Mouse (Mus musculus) ES-E14 (cell line): Measurements from ENCODE around the gene Rpusd3. TPM values are rescaled to one million over a fixed set of nuclear protein-coding genes. Genes with fewer than 3 reads are reported as not detected.

Experiments used
- DNase-seq: peaks from one replicate; pipeline ENCODE4 v3.0.0-alpha.2; 2013; ENCODE audit warnings: low read depth, low spot score
- H3K27ac ChIP-seq: 2 replicates; pipeline ENCODE4 v1.5.1; 2012; ENCODE audit warnings: low read depth, mild to moderate bottlenecking, low read length, moderate library complexity, mixed read lengths; ENCODE audit not compliant: poor library complexity, insufficient read depth, severe bottlenecking
- H3K36me3 ChIP-seq: 2 replicates; pipeline ENCODE4 v1.6.1; 2012; ENCODE audit warnings: mild to moderate bottlenecking, low read length, moderate library complexity, mixed read lengths; ENCODE audit not compliant: control insufficient read depth, poor library complexity, insufficient read depth, severe bottlenecking
- H3K4me1 ChIP-seq, 2 experiments: fragments of 150-350 bp in 1 of 2; sonication (generic) in 1 of 2; 2 replicates each; pipeline ENCODE4 v1.6.1; 2012; ENCODE audit warnings: low read length in 2 of 2, mild to moderate bottlenecking in 1 of 2, mixed read lengths in 1 of 2; ENCODE audit not compliant: control insufficient read depth in 2 of 2, insufficient read depth in 2 of 2, poor library complexity in 1 of 2
- H3K4me3 ChIP-seq, 2 experiments: fragments of 150-350 bp in 1 of 2; sonication (generic) in 1 of 2; 2 replicates each; pipeline ENCODE4 v1.5.1; 2012; ENCODE audit warnings: low read length in 2 of 2, low read depth in 1 of 2, mild to moderate bottlenecking in 1 of 2, mixed read lengths in 1 of 2; ENCODE audit not compliant: insufficient read depth in 1 of 2, poor library complexity in 1 of 2, severe bottlenecking in 1 of 2
- H3K9ac ChIP-seq: 2 replicates; pipeline ENCODE4 v1.6.1; 2012; ENCODE audit warnings: low read depth, mild to moderate bottlenecking, low read length, mixed read lengths; ENCODE audit not compliant: poor library complexity, insufficient read depth, severe bottlenecking
- H3K9me3 ChIP-seq: fragments of 150-350 bp; sonication (generic); 2 replicates; pipeline ENCODE4 v1.6.1; 2012; ENCODE audit warnings: low read depth, mild to moderate bottlenecking, low read length; ENCODE audit not compliant: control insufficient read depth, insufficient read depth
- CHD2 ChIP-seq: IDR thresholded peaks from 2 replicates; pipeline ENCODE4 v1.6.1; 2014; ENCODE audit warnings: mild to moderate bottlenecking, low read depth, low read length, inconsistent platforms
- HCFC1 ChIP-seq: IDR thresholded peaks from 2 replicates; pipeline ENCODE4 v1.6.1; 2012; ENCODE audit warnings: low read length, inconsistent platforms, borderline replicate concordance; ENCODE audit not compliant: insufficient read depth
- MAFK ChIP-seq: IDR thresholded peaks from 2 replicates; pipeline ENCODE4 v1.6.1; 2014; ENCODE audit warnings: mild to moderate bottlenecking, low read depth, low read length, inconsistent platforms; ENCODE audit not compliant: insufficient read depth
- ZC3H11A ChIP-seq: IDR thresholded peaks from 2 replicates; pipeline ENCODE4 v1.6.1; 2012; ENCODE audit warnings: low read depth, mild to moderate bottlenecking, inconsistent platforms, low read length, borderline replicate concordance
- ZNF384 ChIP-seq: IDR thresholded peaks from 2 replicates; pipeline ENCODE4 v1.6.1; 2012; ENCODE audit warnings: low read depth, low read length, inconsistent platforms
- in situ Hi-C, 2 experiments: fragments of 600-800 bp; cut with MboI; formaldehyde crosslinking; loops; one replicate each; pipeline ENCODE4 v1.15.1; 2025; ENCODE audit warnings: low sequenced_read_pairs in 2 of 2, inconsistent platforms in 1 of 2; ENCODE audit not compliant: unreplicated experiment in 2 of 2
- total RNA-seq: library from RNA; depleted of rRNA; stranded (reverse); fragments of 300-350 nt; gene quantifications from 2 replicates; pipeline ENCODE4 v1.2.3, GENCODE M21; 2012

Gene Rpusd3
- total RNA-seq, 1 experiment = 34.5 TPM

GRCm38 (mm10) chr6:113377172-113377495, 42.0 kb downstream of the Rpusd3 start:
- in situ Hi-C loops = no loop called here
- Histone ChIP-seq H3K9ac (peak overlapping the region; percentile 60; the same call in 1 of the 2 replicates), H3K4me3 (peak overlapping the region; percentile 87 to 90), H3K27ac (peak overlapping the region; percentile 98; the same call in 1 of the 2 replicates), H3K9me3 (no peaks in the 10 kb centered on the region), H3K4me1 (peaks cover 3 to 4% of the 10 kb centered on the region in 2 experiments; a peak in 2 of 4 replicates), H3K36me3 (peaks cover 36% of the 10 kb centered on the region)
- TF ChIP-seq MAFK (no peak), ZNF384 (no peak), HCFC1 (no peak), CHD2 (no peak), ZC3H11A (no peak)
- no peak for DNase-seq

GRCm38 (mm10) chr6:113373491-113373890, 45.6 kb downstream of the Rpusd3 start:
- DNase-seq = no peak
- Histone ChIP-seq H3K27ac (no peak overlapping the region), H3K9me3 (no peaks in the 10 kb centered on the region), H3K9ac (no peak overlapping the region), H3K36me3 (peaks cover 47% of the 10 kb centered on the region), H3K4me1 (peaks cover 3 to 5% of the 10 kb centered on the region in 2 experiments; a peak in 2 of 4 replicates), H3K4me3 (no peak overlapping the region)
- in situ Hi-C loops = no loop called here
- TF ChIP-seq CHD2 = no peak
- TF ChIP-seq HCFC1 = no peak
- TF ChIP-seq ZC3H11A = no peak
- no peak for TF ChIP-seq MAFK
- TF ChIP-seq ZNF384 = no peak

GRCm38 (mm10) chr6:113370194-113370929, 48.8 kb downstream of the Rpusd3 start:
- Histone ChIP-seq H3K9me3 (no peaks in the 10 kb centered on the region), H3K27ac (no peak overlapping the region), H3K4me3 (no peak overlapping the region), H3K4me1 (peaks cover 6 to 10% of the 10 kb centered on the region in 2 experiments; a peak in 3 of 4 replicates), H3K9ac (no peak overlapping the region), H3K36me3 (peaks cover 42% of the 10 kb centered on the region)
- in situ Hi-C loops = no loop called here
- TF ChIP-seq ZNF384 (no peak), MAFK (no peak), HCFC1 (no peak), ZC3H11A (no peak)
- no peak for DNase-seq

- Histone ChIP-seq H3K9me3 (no peaks in the 10 kb centered on the region), H3K9ac (peak overlapping the region; percentile 56; the same call in 1 of the 2 replicates), H3K36me3 (peaks cover 36% of the 10 kb centered on the region), H3K4me1 (peaks cover 6 to 15% of the 10 kb centered on the region in 2 experiments; a peak in 3 of 4 replicates), H3K27ac (peak overlapping the region; percentile 54; the same call in 1 of the 2 replicates), H3K4me3 (no peak overlapping the region)
- TF ChIP-seq ZC3H11A (no peak), MAFK (no peak), ZNF384 (no peak), HCFC1 (no peak), CHD2 (no peak)
- in situ Hi-C loops = no loop called here
- DNase-seq = no peak
Measured at GRCm38 (mm10) chr6:113368577-113368976, 50.6 kb downstream of the Rpusd3 start.

GRCm38 (mm10) chr6:113368124-113368523, 51.0 kb downstream of the Rpusd3 start:
- H3K9ac ChIP-seq = peak overlapping the region; percentile 56; the same call in 1 of the 2 replicates
- no peaks in the 10 kb centered on the region for H3K9me3 ChIP-seq
- in situ Hi-C loops = no loop called here
- H3K4me3 ChIP-seq = peak overlapping the region; percentile 8 to 11; a peak in 1 of 4 replicates
- DNase-seq = peak; percentile 71
- H3K36me3 ChIP-seq = peaks cover 33% of the 10 kb centered on the region
- H3K27ac ChIP-seq = peak overlapping the region; percentile 63; the same call in 1 of the 2 replicates
- TF ChIP-seq ZC3H11A (no peak), ZNF384 (no peak), CHD2 (no peak), MAFK (no peak), HCFC1 (no peak)
- peaks cover 6 to 15% of the 10 kb centered on the region in 2 experiments; a peak in 3 of 4 replicates for H3K4me1 ChIP-seq
